Mouse (Mus musculus): Measurements from ENCODE around the gene Kif3a.

GRCm38 (mm10) chr11:53605609-53606008, 38.4 kb downstream of the Kif3a start:
- TF ChIP-seq CTCF (IDR thresholded peaks at IDR 0.05; ENCODE audit: low read depth, low read length) (no peak), GATA1 (IDR thresholded peaks at IDR 0.05; ENCODE audit: borderline replicate concordance, low read length) (no peak), TAL1 (conservative IDR thresholded peaks at IDR 0.05; ENCODE audit: low read depth, low read length) (no peak), POLR2AphosphoS5 (IDR thresholded peaks at IDR 0.05; ENCODE audit: insufficient replicate concordance, low read depth, low read length) (no peak), GATA2 (IDR thresholded peaks at IDR 0.05; ENCODE audit: borderline replicate concordance, low read depth, low read length) (no peak)
